Mouse (Mus musculus): ENCODE results near the gene Kif14. TPM values are rescaled to one million over a fixed set of nuclear protein-coding genes. Genes with fewer than 3 reads are reported as not detected.

The Kif14 gene
- 1.1 and 1.2 TPM in 2 replicates for polyA plus RNA-seq (2015; fragmentation: Nextera tagmentation; extraction: Ambion mirVana)

GRCm38 (mm10) chr1:136466143-136466811 lies at the start of gene Kif14:
Gene Kif14, plus strand, starts transcription at chr1:136466343.

Other genes starting within 250 kb of the Kif14 start
- 0.11 and 0.76 TPM in 2 replicates for gene Inava, start 232.1 kb upstream of the Kif14 start, polyA plus RNA-seq (2015; fragmentation: Nextera tagmentation; extraction: Ambion mirVana)
- gene Gpr25, start 205.5 kb upstream of the Kif14 start, polyA plus RNA-seq (2015; fragmentation: Nextera tagmentation; extraction: Ambion mirVana), result not detected in 2 replicates
- gene Camsap2, start 120.2 kb upstream of the Kif14 start, polyA plus RNA-seq (2015; fragmentation: Nextera tagmentation; extraction: Ambion mirVana), result 6.5 and 6.8 TPM in 2 replicates
- gene Ddx59, start 51.1 kb upstream of the Kif14 start, polyA plus RNA-seq (2015; fragmentation: Nextera tagmentation; extraction: Ambion mirVana), result 8.1 and 13.2 TPM in 2 replicates
- 9.8 and 12.9 TPM in 2 replicates for gene Zfp281, start 158.6 kb downstream of the Kif14 start, polyA plus RNA-seq (2015; fragmentation: Nextera tagmentation; extraction: Ambion mirVana)

Measured in adrenal gland, postnatal 0 days (tissue).